Mouse (Mus musculus) stomach, postnatal 0 days (tissue): ENCODE results near the gene Vmn1r89. TPM values are rescaled to one million over a fixed set of nuclear protein-coding genes. Genes with fewer than 3 reads are reported as not detected.

ENCODE experiments used
- ATAC-seq: fragments of 200-750 bp; cut with Nextera tagmentation; 2 replicates; pipeline ENCODE4 v1.8.0; 2017; ENCODE audit not compliant: low FRiP score, low TSS enrichment
- DNase-seq: peaks from one replicate; pipeline ENCODE4 v3.0.0-alpha.2; 2016; ENCODE audit warnings: low spot score
- H3K27ac ChIP-seq: fragments of 300-500 bp; sonication (generic); replicated peaks from 2 replicates; pipeline ENCODE4 v1.5.1; 2014; ENCODE audit warnings: mild to moderate bottlenecking, control low read depth
- H3K27me3 ChIP-seq: fragments of 300-500 bp; sonication (generic); 2 replicates; pipeline ENCODE4 v1.6.1; 2014; ENCODE audit warnings: low read length; ENCODE audit not compliant: control insufficient read depth, insufficient read depth
- H3K36me3 ChIP-seq: fragments of 300-500 bp; sonication (generic); 2 replicates; pipeline ENCODE4 v1.6.1; 2014; ENCODE audit warnings: low read length, mixed read lengths; ENCODE audit not compliant: control insufficient read depth, insufficient read depth
- H3K4me1 ChIP-seq: fragments of 300-500 bp; sonication (generic); replicated peaks from 2 replicates; pipeline ENCODE4 v1.6.1; 2014; ENCODE audit warnings: antibody characterized with exemption; ENCODE audit not compliant: control insufficient read depth, insufficient read depth
- H3K4me2 ChIP-seq: fragments of 300-500 bp; sonication (generic); replicated peaks from 2 replicates; pipeline ENCODE4 v1.6.1; 2014; ENCODE audit warnings: low read depth, mild to moderate bottlenecking, control low read depth, moderate library complexity
- H3K4me3 ChIP-seq: fragments of 300-500 bp; sonication (generic); 2 replicates; pipeline ENCODE4 v1.5.1; 2014; ENCODE audit warnings: low read depth, low read length, control low read depth
- H3K9ac ChIP-seq: fragments of 300-500 bp; sonication (generic); 2 replicates; pipeline ENCODE4 v1.6.1; 2014; ENCODE audit warnings: mild to moderate bottlenecking, low read length, control low read depth, mixed read lengths
- H3K9me3 ChIP-seq: fragments of 300-500 bp; sonication (generic); 2 replicates; pipeline ENCODE4 v1.6.1; 2016; ENCODE audit warnings: low read length; ENCODE audit not compliant: control insufficient read depth
- CTCF ChIP-seq: IDR thresholded peaks from 2 replicates; pipeline ENCODE4 v1.5.1; 2016; ENCODE audit warnings: antibody characterized with exemption, low read depth, mild to moderate bottlenecking, moderate library complexity
- EP300 ChIP-seq: optimal IDR thresholded peaks from 2 replicates; pipeline ENCODE3; 2016; ENCODE audit warnings: antibody characterized with exemption
- WGBS: fragments of 180-500 bp; shearing (Covaris S2); extraction: QIAGEN DNeasy Blood & Tissue Kit; methylation state at CpG from one replicate; pipeline ENCODE4 v1.1.7; 2014; 5-methylcytosine and 5-hydroxymethylcytosine counted together
- polyA plus RNA-seq: library from polyadenylated mRNA; unstranded; fragments of >200 nt; fragmentation: Nextera tagmentation; extraction: Ambion mirVana; gene quantifications from 2 replicates; pipeline ENCODE4 v1.2.1, GENCODE M21; 2015

Vmn1r89 gene
- polyA plus RNA-seq, result not detected in 2 replicates

- no peak for ATAC-seq
- DNase-seq, result no peak
- Histone ChIP-seq H3K9me3 (no peaks in the 10 kb centered on the region), H3K4me1 (no peaks in the 10 kb centered on the region), H3K4me2 (no peak within 1 kb of the TSS), H3K4me3 (no peak within 1 kb of the TSS), H3K27me3 (no peaks in the 10 kb centered on the region), H3K36me3 (no peaks in the 10 kb centered on the region), H3K9ac (no peak within 1 kb of the TSS), H3K27ac (no peak within 1 kb of the TSS)
- TF ChIP-seq CTCF (no peak), EP300 (no peak)
These were observed at the start of gene Vmn1r89 for GRCm38 (mm10) chr7:13212720-13213119. Gene Vmn1r89 (plus strand): TSS chr7:13213020.

- H3K9me3 ChIP-seq, result no peaks in the 10 kb centered on the region
- TF ChIP-seq EP300 (no peak), CTCF (no peak)
- no peak overlapping the region for H3K9ac ChIP-seq
- H3K36me3 ChIP-seq, result no peaks in the 10 kb centered on the region
- no peaks in the 10 kb centered on the region for H3K27me3 ChIP-seq
- no peak for ATAC-seq
- no peaks in the 10 kb centered on the region for H3K4me1 ChIP-seq
- 49% methylated on average over 50 of the region's 50 CpGs for WGBS
- no peak overlapping the region for H3K4me3 ChIP-seq
- no peak for DNase-seq
- H3K27ac ChIP-seq, result no peak overlapping the region
- no peak overlapping the region for H3K4me2 ChIP-seq
These were observed 48.2 kb downstream of the Vmn1r89 start for GRCm38 (mm10) chr7:13260746-13261700.

GRCm38 (mm10) chr7:13263851-13264250, 51.0 kb downstream of the Vmn1r89 start:
- no peak for ATAC-seq
- Histone ChIP-seq H3K4me1 (no peaks in the 10 kb centered on the region), H3K9me3 (no peaks in the 10 kb centered on the region), H3K36me3 (no peaks in the 10 kb centered on the region), H3K27ac (no peak overlapping the region), H3K9ac (no peak overlapping the region), H3K27me3 (no peaks in the 10 kb centered on the region), H3K4me3 (no peak overlapping the region), H3K4me2 (no peak overlapping the region)
- TF ChIP-seq EP300, result no peak
- no peak for DNase-seq
- WGBS, result 72% methylated on average over 5 of the region's 5 CpGs

GRCm38 (mm10) chr7:13264396-13264795, 51.6 kb downstream of the Vmn1r89 start:
- ATAC-seq, result no peak
- Histone ChIP-seq H3K27me3 (no peaks in the 10 kb centered on the region), H3K9me3 (no peaks in the 10 kb centered on the region), H3K27ac (no peak overlapping the region), H3K4me3 (no peak overlapping the region), H3K4me2 (no peak overlapping the region), H3K4me1 (no peaks in the 10 kb centered on the region), H3K36me3 (no peaks in the 10 kb centered on the region), H3K9ac (no peak overlapping the region)
- no peak for TF ChIP-seq CTCF
- no peak for TF ChIP-seq EP300
- WGBS, result 65% methylated on average over 2 of the region's 2 CpGs
- no peak for DNase-seq

- no peak for DNase-seq
- WGBS, result 83% methylated on average over 4 of the region's 4 CpGs
- TF ChIP-seq CTCF (no peak), EP300 (no peak)
These were observed 56.0 kb downstream of the Vmn1r89 start for GRCm38 (mm10) chr7:13268749-13269260.

GRCm38 (mm10) chr7:13269394-13269793, 56.6 kb downstream of the Vmn1r89 start:
- no peak overlapping the region for H3K4me2 ChIP-seq
- TF ChIP-seq CTCF, result no peak
- TF ChIP-seq EP300, result no peak
- no peak overlapping the region for H3K27ac ChIP-seq
- H3K4me3 ChIP-seq, result no peak overlapping the region
- H3K27me3 ChIP-seq, result no peaks in the 10 kb centered on the region
- no peak for DNase-seq
- H3K9me3 ChIP-seq, result no peaks in the 10 kb centered on the region
- no peaks in the 10 kb centered on the region for H3K4me1 ChIP-seq
- WGBS, result 78% methylated on average over 11 of the region's 11 CpGs
- no peak overlapping the region for H3K9ac ChIP-seq
- no peak for ATAC-seq
- no peaks in the 10 kb centered on the region for H3K36me3 ChIP-seq

More at GRCm38 (mm10) chr7:13268749-13269260, 56.0 kb downstream of the Vmn1r89 start:
- Histone ChIP-seq H3K4me2 (no peak overlapping the region), H3K9ac (no peak overlapping the region), H3K4me1 (no peaks in the 10 kb centered on the region), H3K9me3 (no peaks in the 10 kb centered on the region), H3K27me3 (no peaks in the 10 kb centered on the region), H3K4me3 (no peak overlapping the region), H3K27ac (no peak overlapping the region), H3K36me3 (no peaks in the 10 kb centered on the region)
- no peak for ATAC-seq

Other genes with a start within 250 kb of the Vmn1r89 start
- gene Zfp324, start 247.2 kb upstream of the Vmn1r89 start, polyA plus RNA-seq, result 4.4 and 4.6 TPM in 2 replicates
- gene Zfp446, start 235.2 kb upstream of the Vmn1r89 start, polyA plus RNA-seq, result 2.1 and 2.5 TPM in 2 replicates
- 0.13 and 0.25 TPM in 2 replicates for gene Slc27a5, start 214.8 kb upstream of the Vmn1r89 start, polyA plus RNA-seq
- 93.7 and 105 TPM in 2 replicates for gene Trim28, start 213.9 kb upstream of the Vmn1r89 start, polyA plus RNA-seq
- gene Zbtb45, start 203.0 kb upstream of the Vmn1r89 start, polyA plus RNA-seq, result 8.5 and 9.5 TPM in 2 replicates
- gene Chmp2a, start 178.2 kb upstream of the Vmn1r89 start, polyA plus RNA-seq, result 271 and 287 TPM in 2 replicates
- 90.9 and 93.4 TPM in 2 replicates for gene Ube2m, start 174.7 kb upstream of the Vmn1r89 start, polyA plus RNA-seq
- 0.93 and 1.3 TPM in 2 replicates for gene Mzf1, start 158.3 kb upstream of the Vmn1r89 start, polyA plus RNA-seq
- gene Vmn1r85, start 117.8 kb upstream of the Vmn1r89 start, polyA plus RNA-seq, result 0.01 TPM in 1 of 2 replicates, not detected in the other
- gene Vmn1r86, start 93.1 kb upstream of the Vmn1r89 start, polyA plus RNA-seq, result not detected in 2 replicates
- gene Vmn1r87, start 72.9 kb upstream of the Vmn1r89 start, polyA plus RNA-seq, result 0.04 TPM in 1 of 2 replicates, not detected in the other
- 0.02 TPM in 1 of 2 replicates, not detected in the other for gene Vmn1r88, start 53.5 kb upstream of the Vmn1r89 start, polyA plus RNA-seq
- gene Lig1, start 64.3 kb downstream of the Vmn1r89 start, polyA plus RNA-seq, result 29.0 and 32.6 TPM in 2 replicates
- gene Zswim9, start 65.7 kb downstream of the Vmn1r89 start, polyA plus RNA-seq, result 2.1 and 2.9 TPM in 2 replicates
- gene Pla2g4c, start 111.6 kb downstream of the Vmn1r89 start, polyA plus RNA-seq, result 1.1 and 1.2 TPM in 2 replicates
- not detected in 2 replicates for gene Cabp5, start 185.1 kb downstream of the Vmn1r89 start, polyA plus RNA-seq
- gene Bsph1, start 237.8 kb downstream of the Vmn1r89 start, polyA plus RNA-seq, result not detected in 2 replicates